Mouse (Mus musculus) right cerebral cortex, postnatal 14 days (tissue): ENCODE measurements around the gene Zfp772.
"Not testable (repeated sequence)": the region's sequence is repeated elsewhere in the genome, so short reads cannot be mapped to it uniquely, and the experiment has no call there.

Experiments
- DNase-seq: peaks from one replicate; pipeline ENCODE4 v3.0.0; 2022

The Zfp772 gene

DNA sequence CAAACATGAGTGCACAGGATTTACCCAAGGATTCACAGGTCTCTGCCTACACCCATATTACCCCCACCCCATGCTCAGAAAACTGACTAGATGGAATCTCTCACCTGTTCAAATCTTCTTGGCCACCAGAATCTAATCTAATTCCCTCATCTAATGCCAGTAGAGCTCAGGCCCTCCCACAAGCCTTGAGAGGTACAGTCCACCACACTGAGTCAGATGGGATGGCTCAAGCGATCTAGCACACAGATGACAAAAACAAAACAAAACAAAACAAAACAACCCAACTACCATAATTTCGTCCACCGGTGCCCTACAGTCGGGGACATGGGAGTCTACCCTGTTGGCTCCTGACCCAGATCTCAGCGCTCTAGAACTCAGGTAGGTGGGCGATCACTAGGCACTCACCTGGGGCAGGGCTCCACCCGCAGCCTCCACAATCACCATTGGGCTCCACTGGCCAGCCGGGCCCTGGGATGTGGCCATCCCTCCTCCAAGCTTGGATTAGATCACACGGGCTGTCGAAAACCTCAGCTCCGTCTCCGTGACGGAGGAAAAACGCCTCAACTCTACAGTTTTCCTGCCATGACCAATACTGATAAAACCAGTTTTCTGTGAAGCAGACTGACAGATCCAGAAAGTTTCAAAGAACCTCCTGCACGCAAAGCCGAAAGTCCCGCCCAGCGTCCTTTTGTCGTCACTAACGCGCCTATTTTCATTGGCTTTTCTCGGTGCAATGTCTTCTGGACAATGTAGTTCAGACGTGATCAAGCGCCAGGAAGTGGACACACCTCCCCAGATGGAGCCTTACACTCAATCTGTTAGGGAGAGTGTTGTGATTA, at the start of gene Zfp772:
Gene Zfp772 (minus strand): TSS at position 686 of the 839 bp plus-strand sequence.
- DNase-seq: not testable (repeated sequence)

DNA sequence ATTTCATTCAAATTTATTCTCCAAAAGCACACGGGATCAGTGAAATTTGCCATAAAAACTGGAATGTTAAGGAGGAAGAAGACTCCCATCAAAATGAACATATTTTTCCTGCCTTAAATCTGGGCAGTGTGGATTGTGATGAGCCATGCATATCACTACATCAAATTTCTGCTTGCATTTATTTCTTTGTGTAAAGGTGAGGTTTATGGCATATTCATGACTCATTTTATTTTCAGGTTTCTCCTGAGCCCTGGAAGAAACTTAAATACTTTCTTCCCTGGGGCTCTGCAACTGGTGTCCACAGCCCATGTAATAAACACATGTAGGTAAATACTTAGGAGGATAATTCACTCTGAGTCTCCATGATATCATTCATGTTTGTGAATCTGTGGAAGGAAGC, 37.4 kb upstream of the Zfp772 start, which contains the start of gene Vmn2r29:
Gene Vmn2r29 (minus strand): TSS at position 101 of the 400 bp plus-strand sequence.
- DNase-seq: not testable (repeated sequence)

DNA sequence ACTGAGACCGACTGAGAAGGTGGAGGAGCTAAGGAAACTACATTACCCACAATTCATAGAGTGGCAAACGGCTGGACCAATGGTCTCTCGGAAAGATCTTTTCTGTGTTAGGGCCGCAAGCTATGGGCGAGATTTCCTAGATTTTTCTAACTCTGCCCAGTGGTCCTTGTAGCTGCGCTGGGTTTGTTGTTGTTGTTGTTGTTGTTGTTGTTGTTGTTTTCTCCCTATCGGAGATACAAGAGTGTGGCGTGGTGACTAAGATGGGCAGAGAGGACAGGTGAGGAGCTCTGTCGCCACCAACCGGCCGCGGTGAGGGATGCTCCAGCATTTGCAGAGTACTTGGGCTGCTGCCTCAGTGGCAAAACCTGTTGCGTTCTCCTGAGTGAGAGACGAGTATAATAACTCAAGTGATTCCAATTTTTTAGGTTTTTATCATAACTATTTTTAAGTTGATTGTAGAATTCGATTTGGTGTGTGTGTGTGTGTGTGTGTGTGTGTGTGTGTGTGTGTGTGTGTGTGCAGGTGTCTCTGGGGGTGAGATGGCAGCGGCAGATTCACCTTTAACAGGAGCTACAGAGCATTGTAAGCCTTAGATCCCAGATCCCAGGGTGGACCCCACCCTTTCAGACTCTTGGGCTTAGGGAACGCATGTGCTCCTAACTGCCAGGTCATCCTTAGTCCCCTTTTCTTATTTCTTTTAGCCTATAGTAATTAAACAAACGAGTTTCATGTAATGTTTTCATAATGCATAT, 21.4 kb downstream of the Zfp772 start:
- DNase-seq: peak; percentile 76

DNA sequence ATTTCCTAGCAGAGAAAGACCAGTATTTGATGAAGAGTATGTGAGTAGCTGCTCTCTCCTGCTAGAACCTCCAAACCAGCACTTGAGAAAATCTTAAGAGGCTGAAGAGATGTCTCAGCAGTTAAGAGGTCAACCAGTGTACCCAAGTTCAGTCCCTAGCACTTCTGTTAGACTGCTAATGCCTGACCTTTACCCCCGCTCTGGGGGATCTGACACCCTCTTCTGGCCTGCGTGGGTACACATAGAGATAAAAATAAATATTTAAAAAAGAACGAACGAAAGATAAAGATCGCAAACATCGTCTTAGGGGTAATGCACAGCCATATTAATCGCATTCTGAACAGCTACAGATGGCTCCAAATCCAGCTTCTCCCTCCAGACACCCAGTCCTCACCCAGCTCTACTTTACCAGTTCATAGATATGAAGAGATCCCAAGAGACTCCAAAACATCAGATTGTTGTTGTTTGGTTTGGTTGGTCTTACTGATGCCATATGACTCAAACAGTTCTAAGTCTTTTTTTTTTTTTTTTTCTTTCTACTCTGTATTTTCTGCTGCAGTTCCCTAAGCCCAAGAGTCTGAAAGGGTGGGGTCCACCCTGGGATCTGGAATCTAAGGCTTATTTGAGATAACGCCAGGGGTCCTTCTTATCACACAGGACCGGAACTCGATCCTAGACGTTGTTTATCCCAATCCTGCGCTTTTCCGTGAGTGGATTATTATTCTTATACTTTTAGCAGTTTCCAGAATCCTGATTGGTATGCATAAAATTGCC, 22.2 kb downstream of the Zfp772 start:
- no peak for DNase-seq

DNA sequence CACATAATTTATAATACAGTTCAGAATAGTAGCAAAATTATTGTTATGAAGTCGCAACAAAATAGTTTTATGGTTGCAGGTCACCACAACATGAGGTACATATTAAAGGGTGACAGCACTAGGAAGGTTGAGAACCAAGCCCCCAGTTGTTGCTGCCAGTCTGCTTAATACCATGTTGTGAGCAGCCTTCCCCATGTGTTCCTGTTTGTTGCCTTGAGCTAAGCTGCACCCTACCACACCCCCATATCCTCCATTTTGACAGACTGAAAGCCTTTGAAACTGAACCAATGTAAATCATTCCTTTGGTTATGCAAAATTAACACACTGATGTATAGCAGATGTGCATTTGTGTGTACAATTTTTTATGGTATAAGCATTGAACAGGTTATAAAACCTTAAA, 23.9 kb downstream of the Zfp772 start:
- no peak for DNase-seq

DNA sequence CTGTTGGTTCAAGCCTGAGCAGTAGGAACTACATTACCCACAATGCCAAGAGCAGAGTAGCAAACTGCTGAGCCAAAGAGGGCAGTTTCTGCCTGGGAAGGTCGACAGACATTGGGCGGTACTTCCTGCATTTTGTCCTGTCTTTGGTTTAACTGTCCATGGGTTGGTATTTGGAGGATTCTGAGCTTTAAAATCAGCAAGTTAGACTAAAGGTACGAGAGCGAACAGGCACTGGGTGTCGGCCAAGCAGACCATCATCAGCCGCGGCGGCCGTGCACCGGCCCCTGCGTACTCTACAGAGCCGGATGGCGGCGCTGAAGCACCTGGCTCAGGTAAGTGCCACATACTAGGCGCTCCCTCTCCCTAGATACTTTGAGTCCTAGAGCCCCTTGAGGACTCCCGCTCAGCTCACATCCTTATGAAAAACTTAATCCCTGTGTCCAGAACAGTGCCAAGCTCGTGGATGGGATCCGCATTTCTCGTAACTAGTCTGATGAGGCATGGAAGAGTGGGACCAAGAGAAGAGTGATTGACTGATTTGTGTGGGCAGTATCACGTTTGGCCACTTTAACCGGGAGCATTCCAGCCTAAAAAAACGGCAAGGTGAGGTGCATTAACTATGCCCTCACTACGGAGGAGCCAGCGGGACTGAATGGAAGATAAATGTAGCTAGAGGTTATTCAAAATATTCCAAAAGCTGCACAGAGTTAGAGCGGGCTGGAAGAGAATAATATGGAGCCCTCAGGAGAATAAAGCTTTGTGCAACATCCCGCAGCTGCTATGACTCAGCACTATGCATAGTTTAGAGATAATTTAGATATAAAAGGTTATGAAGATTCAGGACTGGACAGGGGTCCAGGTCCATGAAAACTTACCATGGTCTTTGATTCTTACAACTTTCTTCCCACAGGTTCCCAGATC, 38.3 kb downstream of the Zfp772 start, which contains the start of gene Zfp418:
Gene Zfp418 (plus strand): TSS at position 104 of the 921 bp plus-strand sequence.
- peak; percentile 27 for DNase-seq
